Mouse (Mus musculus) spleen, postnatal 14 days (tissue): Measurements from ENCODE around the gene Ifrd2.
A peak's percentile ranks its signal among the peaks of the same experiment; 100 is the strongest.
"Not testable (repeated sequence)": the region's sequence is repeated elsewhere in the genome, so short reads cannot be mapped to it uniquely, and the experiment has no call there.

Source experiments
- DNase-seq, 2 experiments: peaks; one replicate each; pipeline ENCODE4 v3.0.0; 2021 to 2022; ENCODE audit warnings: low spot score in 2 of 2

The Ifrd2 gene

GRCm38 (mm10) chr9:107551890-107552355 is 35.5 kb upstream of the Ifrd2 start:
- no peak for DNase-seq

GRCm38 (mm10) chr9:107552690-107553393 is 34.6 kb upstream of the Ifrd2 start:
- no peak for DNase-seq

- peak in 1 of 2 experiments; percentile 41 for DNase-seq
Observed at GRCm38 (mm10) chr9:107553541-107554318, 33.7 kb upstream of the Ifrd2 start.

GRCm38 (mm10) chr9:107554319-107554825 is 33.1 kb upstream of the Ifrd2 start:
- DNase-seq = peak; percentile 90 to 92

DNA sequence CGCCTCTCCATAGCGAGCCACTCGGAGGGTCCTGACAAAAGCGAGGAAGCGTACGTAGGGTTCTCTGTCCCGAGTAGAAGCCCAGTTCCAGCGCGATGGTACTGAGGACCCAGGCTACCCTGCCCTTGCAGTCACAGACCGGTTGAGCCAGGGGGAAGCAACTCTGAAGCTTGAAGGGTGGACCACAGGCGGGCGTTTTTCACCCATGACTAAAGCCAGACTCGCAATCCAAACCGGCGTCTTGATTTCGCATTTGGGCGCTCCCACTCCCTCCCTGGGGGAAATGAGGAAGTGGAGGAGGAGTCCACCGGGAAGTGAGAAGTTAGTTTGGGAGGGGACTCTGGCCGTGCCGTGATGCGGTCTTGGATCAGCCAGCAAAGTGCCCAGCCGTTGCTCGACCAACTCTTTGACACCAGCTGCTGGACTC is 32.4 kb upstream of the Ifrd2 start:
- DNase-seq = peak in 1 of 2 experiments; percentile 40

- no peak for DNase-seq
Observed at GRCm38 (mm10) chr9:107555701-107556100, 31.7 kb upstream of the Ifrd2 start.

DNA sequence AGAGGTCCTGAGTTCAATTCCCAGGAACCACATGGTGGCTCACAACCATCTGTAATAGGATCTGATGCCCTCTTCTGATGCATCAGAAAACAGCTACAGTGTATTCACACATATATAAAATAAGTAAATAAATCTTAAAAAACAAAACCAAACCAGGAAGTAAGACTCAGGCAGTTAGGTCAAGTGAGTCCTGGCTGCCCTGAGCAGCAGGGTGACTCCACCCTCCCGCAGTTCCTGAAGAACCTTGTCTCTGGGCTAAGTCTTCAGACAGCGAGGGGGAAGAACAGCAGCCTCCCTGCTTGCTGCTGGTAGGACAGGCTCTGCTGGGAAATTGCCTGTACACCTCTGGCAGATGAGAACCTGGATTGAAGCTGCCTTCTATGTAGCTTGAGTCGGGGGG is 31.1 kb upstream of the Ifrd2 start:
- DNase-seq = no peak

DNA sequence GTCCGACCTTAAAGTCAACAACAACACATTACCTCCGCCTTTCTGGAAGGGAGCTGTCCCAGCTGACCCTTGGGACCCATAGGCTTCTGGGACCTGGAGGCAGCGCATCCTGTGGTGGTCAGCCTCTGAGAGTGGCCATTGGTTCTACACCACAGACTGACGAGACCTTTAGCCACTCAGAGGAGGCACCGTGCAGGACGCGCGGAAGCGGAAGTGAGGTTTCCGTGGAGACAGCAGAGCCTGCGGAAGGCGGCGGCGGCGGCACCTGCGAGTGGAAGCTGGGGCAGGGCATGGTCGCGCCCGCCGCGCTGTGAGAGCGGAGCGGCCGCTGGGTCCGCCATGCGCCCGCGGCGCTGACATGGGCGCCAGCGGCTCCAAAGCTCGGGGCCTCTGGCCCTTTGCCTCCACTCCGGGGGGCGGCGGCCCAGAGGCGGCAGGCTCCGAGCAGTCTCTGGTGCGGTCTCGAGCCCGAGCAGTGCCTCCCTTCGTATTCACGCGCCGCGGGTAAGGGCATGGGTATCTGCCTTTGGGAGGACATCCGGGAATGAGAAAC is 24.3 kb upstream of the Ifrd2 start, which contains the start of gene Tusc2:
Gene Tusc2 (plus strand): TSS at position 227 of the 553 bp plus-strand sequence.
- DNase-seq = peak; percentile 83 to 89

DNA sequence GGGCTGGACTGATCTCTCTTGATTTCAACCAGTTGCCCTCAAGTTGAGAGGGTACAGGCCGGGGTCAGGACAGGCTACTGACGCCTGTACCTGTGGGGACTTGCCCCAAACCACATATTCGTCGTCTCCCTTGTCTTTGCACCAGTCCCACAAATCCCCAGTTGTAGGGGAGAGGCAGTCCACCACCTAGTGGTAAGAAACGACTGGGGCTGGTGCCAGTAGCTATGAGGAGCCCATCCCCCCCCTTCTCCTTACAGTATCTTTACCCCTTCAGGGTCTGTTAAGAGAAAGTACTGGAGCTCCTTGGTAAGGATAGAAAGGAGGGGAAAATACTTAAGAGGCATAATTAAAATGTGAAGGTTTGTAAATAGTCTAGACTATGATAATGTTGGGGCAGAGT is 21.9 kb upstream of the Ifrd2 start:
- DNase-seq = not testable (repeated sequence)

- DNase-seq = peak; percentile 81 to 87
Observed at GRCm38 (mm10) chr9:107566041-107566709, 21.3 kb upstream of the Ifrd2 start.

- no peak for DNase-seq
Observed at GRCm38 (mm10) chr9:107566855-107567254, 20.6 kb upstream of the Ifrd2 start.

- DNase-seq = no peak
Observed at GRCm38 (mm10) chr9:107567702-107568319, 19.6 kb upstream of the Ifrd2 start, which contains the start of gene Hyal2. Hyal2 (plus strand) TSS chr9:107567945.

DNA sequence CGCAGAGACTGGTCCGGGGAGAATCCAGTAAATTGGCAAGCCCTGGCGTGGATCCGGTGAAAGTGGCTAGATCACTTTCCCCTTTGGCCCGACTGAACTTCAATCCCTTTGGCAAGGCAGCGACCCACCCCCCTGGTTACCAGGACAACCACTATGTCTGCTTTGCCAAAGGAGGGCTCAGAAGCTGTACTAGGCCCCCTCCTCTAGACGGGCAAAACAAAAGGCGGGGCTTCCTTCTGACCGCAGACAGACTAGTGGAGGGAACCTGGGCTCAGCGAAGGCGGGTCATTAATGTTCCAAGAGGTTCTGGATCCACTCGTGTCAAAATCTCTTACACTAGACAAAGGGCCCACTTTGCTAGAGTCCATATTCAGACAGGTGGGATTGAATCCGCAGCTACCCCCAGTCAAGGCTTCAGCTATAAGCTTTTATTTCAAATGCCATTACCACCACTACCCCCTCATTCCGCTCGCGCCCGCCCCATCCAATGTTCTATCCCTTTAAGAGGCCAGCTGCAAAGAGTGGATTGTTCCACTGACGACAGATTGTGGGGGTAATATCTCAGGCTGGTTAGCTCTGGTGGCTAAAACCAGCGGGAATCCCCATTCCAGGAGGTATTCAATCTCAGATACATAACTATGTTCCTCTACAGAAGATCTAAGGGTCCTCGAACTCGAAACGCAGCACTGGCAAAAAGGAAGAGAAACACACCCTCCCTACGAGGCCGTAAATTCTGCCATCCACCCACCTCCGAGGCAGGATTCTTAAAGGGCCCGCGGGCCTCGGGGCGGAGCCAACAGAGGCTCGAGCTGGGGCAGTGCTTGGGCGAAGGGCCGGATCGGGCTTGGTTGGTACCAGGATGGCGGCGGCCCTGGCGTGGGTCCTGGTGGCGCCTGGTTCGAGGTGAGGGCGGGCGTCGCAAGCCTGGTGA is 18.8 kb upstream of the Ifrd2 start:
- peak; percentile 69 to 77 for DNase-seq

- DNase-seq = no peak
Observed at GRCm38 (mm10) chr9:107569270-107569669, 18.2 kb upstream of the Ifrd2 start.

- DNase-seq = no peak
Observed at GRCm38 (mm10) chr9:107570016-107570415, 17.4 kb upstream of the Ifrd2 start.

DNA sequence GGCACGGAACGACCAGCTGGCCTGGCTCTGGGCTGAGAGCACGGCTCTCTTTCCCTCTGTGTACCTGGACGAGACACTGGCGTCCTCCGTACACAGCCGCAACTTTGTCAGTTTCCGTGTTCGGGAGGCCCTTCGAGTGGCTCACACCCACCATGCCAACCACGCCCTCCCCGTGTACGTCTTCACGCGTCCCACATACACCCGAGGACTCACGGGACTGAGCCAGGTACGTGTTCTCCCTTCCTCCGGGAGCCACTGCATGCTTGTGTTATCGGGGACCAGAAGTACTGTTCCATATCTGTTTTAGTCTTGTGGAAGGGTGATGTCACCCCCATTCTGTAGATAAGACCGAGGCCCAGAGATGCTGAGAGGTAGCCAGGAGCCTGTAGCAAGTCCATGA is 16.6 kb upstream of the Ifrd2 start:
- DNase-seq = no peak

DNA sequence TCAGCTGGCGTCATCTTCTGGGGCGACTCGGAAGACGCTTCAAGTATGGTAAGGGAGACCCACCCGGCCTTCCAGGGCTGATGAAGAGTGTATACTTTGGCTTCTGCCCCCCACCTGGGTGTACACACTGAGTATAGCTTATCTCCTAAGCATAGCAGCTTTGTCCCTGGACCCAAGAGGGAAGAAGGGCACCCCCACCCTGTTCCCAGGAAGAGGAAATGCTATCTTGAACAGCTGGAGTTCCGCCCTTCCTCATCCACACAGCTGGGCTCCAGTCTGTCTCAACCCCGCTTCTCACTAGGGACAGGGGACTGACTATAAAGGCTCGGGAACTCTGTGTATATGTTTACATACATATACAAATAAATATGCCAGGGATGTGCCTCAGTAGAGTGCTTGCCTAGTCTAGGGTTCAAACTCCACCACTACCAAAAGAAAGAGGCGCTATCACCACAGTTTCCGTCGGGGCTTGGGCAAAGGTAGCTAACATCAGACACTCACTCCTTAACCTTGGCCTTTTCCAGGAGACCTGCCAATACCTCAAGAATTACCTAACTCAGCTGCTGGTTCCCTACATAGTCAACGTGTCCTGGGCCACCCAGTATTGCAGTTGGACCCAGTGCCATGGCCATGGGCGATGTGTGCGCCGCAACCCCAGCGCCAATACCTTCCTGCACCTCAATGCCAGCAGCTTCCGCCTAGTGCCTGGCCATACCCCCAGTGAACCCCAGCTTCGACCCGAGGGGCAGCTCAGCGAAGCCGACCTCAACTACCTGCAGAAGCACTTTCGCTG is 15.7 kb upstream of the Ifrd2 start:
- no peak for DNase-seq

DNA sequence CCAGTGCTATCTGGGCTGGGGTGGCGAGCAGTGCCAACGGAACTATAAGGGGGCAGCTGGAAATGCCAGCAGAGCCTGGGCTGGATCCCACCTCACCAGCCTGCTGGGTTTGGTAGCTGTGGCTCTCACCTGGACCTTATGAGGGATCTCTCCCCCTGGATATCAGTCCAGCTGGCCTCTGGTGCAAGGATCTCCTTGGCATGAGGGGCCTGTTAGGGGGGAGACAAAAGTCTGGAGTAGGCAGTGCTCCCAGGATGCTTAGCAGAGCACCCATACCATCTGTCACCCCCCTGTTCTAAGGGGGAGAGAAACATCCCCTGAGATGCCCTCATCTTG is 15.1 kb upstream of the Ifrd2 start:
- no peak for DNase-seq

DNA sequence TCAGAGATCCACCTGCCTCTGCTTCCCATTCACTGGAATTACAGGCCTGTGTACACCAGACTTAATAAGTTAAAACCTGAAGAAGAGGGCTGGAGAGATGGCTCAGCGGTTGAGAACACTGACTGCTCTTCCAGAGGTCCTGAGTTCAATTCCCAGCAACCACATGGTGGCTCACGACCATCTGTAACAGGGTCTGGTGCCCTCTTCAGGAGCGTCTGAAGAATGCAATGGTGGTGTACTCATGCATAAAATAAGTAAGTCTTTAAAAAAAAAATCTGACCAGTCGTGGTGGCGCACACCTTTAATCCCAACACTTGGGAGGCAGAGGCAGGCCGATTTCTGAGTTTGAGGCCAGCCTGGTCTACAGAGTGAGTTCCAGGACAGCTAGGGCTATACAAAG is 13.7 kb upstream of the Ifrd2 start:
- DNase-seq = not testable (repeated sequence)
